22 mouse cellular contexts compared by ENCODE assay signal in genomic region chr4:98628286-98628685, GRCm38 (mm10).
DNase-seq lines count a peak whose midpoint lies in the region; ATAC-seq and TF ChIP-seq lines count a peak whose summit lies in the region.
"Had no signal": no experiment of that assay in that cellular context is flagged by ENCODE, and none has a peak within 500 bp of the region (broad histone marks: within the 10 kb centered on the region; RNA-seq: fewer than 3 reads in every experiment).

No protein-coding gene starts in this region.

- 64% methylated on average over 6 of the region's 6 CpGs for WGBS in liver, postnatal 0 days (ENCODE audit: insufficient replicate concordance)
- WGBS in liver, embryonic 11.5 days = 84% methylated on average over 6 of the region's 6 CpGs

- no peaks in the 10 kb centered on the region for H3K36me3 ChIP-seq in liver, postnatal 0 days (replicated peaks; ENCODE audit: insufficient read depth, low read length)
- no peaks in the 10 kb centered on the region for H3K36me3 ChIP-seq in liver, embryonic 11.5 days (ENCODE audit: control insufficient read depth, insufficient read depth, low read length)
- H3K36me3 ChIP-seq: embryonic facial prominence, embryonic 10.5 days; G1E had no signal

- TF ChIP-seq EP300 in liver, postnatal 0 days (IDR thresholded peaks at IDR 0.05; ENCODE audit: low read depth) = no peak

- DNase-seq in gastrocnemius, adult 2 months = peak; percentile 19
- no peak for DNase-seq in gastrocnemius, postnatal 10 days
- DNase-seq in liver, postnatal 0 days = no peak
- DNase-seq in liver, embryonic 11.5 days (ENCODE audit: low spot score) = no peak
- peak; percentile 45 for DNase-seq in skeletal muscle tissue, adult 2 months (ENCODE audit: low read depth, low spot score)
- no peak for DNase-seq in cerebellum, adult 9-11 months
- DNase-seq: adrenal gland, adult 8-10 months; adrenal gland, postnatal 36 days; cerebellum, adult 11 months; cerebellum, adult 9-10 months; cerebellum, postnatal 36 days; forebrain, postnatal 0 days; gastrocnemius, postnatal 36 days; heart, adult 18-20 months had no signal

- H3K4me2 ChIP-seq in liver, postnatal 0 days (ENCODE audit: low read depth, low read length) = no peak overlapping the region
- H3K4me2 ChIP-seq in liver, embryonic 11.5 days = no peak overlapping the region
- H3K4me2 ChIP-seq: forebrain, embryonic 13.5 days; heart, embryonic 11.5 days had no signal

- no peak for TF ChIP-seq CTCF in gastrocnemius, adult 2 months (IDR thresholded peaks at IDR 0.05)
- no peak for TF ChIP-seq CTCF in liver, postnatal 0 days (IDR thresholded peaks at IDR 0.05; ENCODE audit: low read depth)

- no peaks in the 10 kb centered on the region for H3K27me3 ChIP-seq in liver, postnatal 0 days (ENCODE audit: insufficient read depth, low read length)
- H3K27me3 ChIP-seq in liver, embryonic 11.5 days (replicated peaks; ENCODE audit: control insufficient read depth, insufficient read depth, low read length) = no peaks in the 10 kb centered on the region
- H3K27me3 ChIP-seq: forebrain, embryonic 13.5 days had no signal

- no peak overlapping the region for H3K4me3 ChIP-seq in gastrocnemius, adult 2 months
- H3K4me3 ChIP-seq in liver, postnatal 0 days (ENCODE audit: low read depth, low read length) = no peak overlapping the region
- H3K4me3 ChIP-seq in liver, embryonic 11.5 days (ENCODE audit: low read depth, low read length) = no peak overlapping the region
- H3K4me3 ChIP-seq: embryonic facial prominence, embryonic 10.5 days; forebrain, embryonic 13.5 days had no signal

- peak; percentile 62; the same call in 1 of the 2 replicates for ATAC-seq in liver, postnatal 0 days
- ATAC-seq in liver, embryonic 11.5 days (replicated peaks; ENCODE audit: low FRiP score) = no peak
- ATAC-seq: CD4-positive, CD25-positive, alpha-beta regulatory T cell, adult 4 months; forebrain, embryonic 13.5 days; forebrain, postnatal 0 days; hindbrain, embryonic 16.5 days; inflammation-experienced regulatory T-cells, adult 6 months; intestine, postnatal 0 days had no signal

- H3K9me3 ChIP-seq in liver, postnatal 0 days (ENCODE audit: low read length) = no peaks in the 10 kb centered on the region
- no peaks in the 10 kb centered on the region for H3K9me3 ChIP-seq in liver, embryonic 11.5 days (ENCODE audit: control insufficient read depth, low read length)
- H3K9me3 ChIP-seq: embryonic facial prominence, embryonic 10.5 days; forebrain, embryonic 13.5 days had no signal

- H3K27ac ChIP-seq in gastrocnemius, adult 2 months = peak overlapping the region; percentile 82
- no peak overlapping the region for H3K27ac ChIP-seq in liver, postnatal 0 days (ENCODE audit: low read depth)
- H3K27ac ChIP-seq in liver, embryonic 11.5 days (ENCODE audit: low read depth, low read length) = no peak overlapping the region
- H3K27ac ChIP-seq: embryonic facial prominence, embryonic 10.5 days; forebrain, embryonic 13.5 days had no signal

- intact Hi-C loops in gastrocnemius, adult 2 months (cut with DNase I) = no loop called here

- no peaks in the 10 kb centered on the region for H3K4me1 ChIP-seq in liver, postnatal 0 days (ENCODE audit: insufficient read depth)
- H3K4me1 ChIP-seq in liver, embryonic 11.5 days (replicated peaks; ENCODE audit: control insufficient read depth, insufficient read depth, low read length) = no peaks in the 10 kb centered on the region

- H3K9ac ChIP-seq in liver, postnatal 0 days (replicated peaks) = no peak overlapping the region
- no peak overlapping the region for H3K9ac ChIP-seq in liver, embryonic 11.5 days (ENCODE audit: low read depth, low read length)
- H3K9ac ChIP-seq: forebrain, embryonic 13.5 days; forebrain, postnatal 0 days had no signal

Comparison
In these comparisons a context has a peak if more than half of its experiments do, and no peak if none do; other contexts are left out.
1. DNase-seq: peak in gastrocnemius, adult 2 months (single experiment) and skeletal muscle tissue, adult 2 months (single experiment); none in gastrocnemius, postnatal 10 days (single experiment), liver, postnatal 0 days (single experiment), liver, embryonic 11.5 days (single experiment) and cerebellum, adult 9-11 months (single experiment).